35 mouse cellular contexts compared by ENCODE assay signal in genomic region chr2:112532812-112533496, GRCm38 (mm10). TPM values are rescaled to one million over a fixed set of nuclear protein-coding genes. Genes with fewer than 3 reads are reported as not detected.
DNase-seq lines count a peak whose midpoint lies in the region; ATAC-seq and TF ChIP-seq lines count a peak whose summit lies in the region.
"Had no signal": no experiment of that assay in that cellular context is flagged by ENCODE, and none has a peak within 500 bp of the region (broad histone marks: within the 10 kb centered on the region; RNA-seq: fewer than 3 reads in every experiment).

No protein-coding gene starts in this region.

- no peak for TF ChIP-seq CTCF in forebrain, postnatal 0 days (IDR thresholded peaks at IDR 0.05; ENCODE audit: low read depth)
- TF ChIP-seq CTCF in liver, adult 2 months (IDR thresholded peaks at IDR 0.05; ENCODE audit: low read depth, low read length) = no peak

- no peak for ATAC-seq in forebrain, postnatal 0 days
- ATAC-seq in forebrain, embryonic 13.5 days = no peak
- peak; percentile 71 for ATAC-seq in kidney, embryonic 15.5 days (replicated peaks; ENCODE audit: low FRiP score)
- ATAC-seq in liver, embryonic 12.5 days = no peak
- ATAC-seq in megakaryocyte-erythroid progenitor cell, adult 5-6 weeks (replicated peaks; ENCODE audit: low FRiP score, low TSS enrichment, poor library complexity, severe bottlenecking) = peak; percentile 53; the same call in 1 of the 2 replicates
- ATAC-seq: forebrain, embryonic 15.5 days; hindbrain, embryonic 16.5 days; intestine, embryonic 16.5 days; liver, postnatal 0 days; lung, postnatal 0 days; midbrain, embryonic 15.5 days; Patski had no signal

- no peak for DNase-seq in forebrain, postnatal 0 days
- DNase-seq in kidney, postnatal 36 days = no peak
- peak; percentile 6 for DNase-seq in liver, adult 2 months (ENCODE audit: extremely low read depth, low read depth, low spot score)
- DNase-seq: adrenal gland, postnatal 10 days; cerebellum, adult 8-10 months; cerebellum, postnatal 25 days; kidney, postnatal 25 days; layer of hippocampus, postnatal 36 days; left cerebral cortex, postnatal 4 days; liver, postnatal 0 days; right cerebral cortex, postnatal 25 days; thymus, adult 2 months; thymus, postnatal 4 days had no signal

- no peak for TF ChIP-seq POLR2A in liver, adult 2 months (IDR thresholded peaks at IDR 0.05; ENCODE audit: extremely low read depth, insufficient read depth, low read length)

- H3K27me3 ChIP-seq in forebrain, postnatal 0 days (ENCODE audit: insufficient read depth, low read length) = no peaks in the 10 kb centered on the region
- no peaks in the 10 kb centered on the region for H3K27me3 ChIP-seq in forebrain, embryonic 13.5 days
- H3K27me3 ChIP-seq in kidney, embryonic 15.5 days = no peaks in the 10 kb centered on the region
- no peaks in the 10 kb centered on the region for H3K27me3 ChIP-seq in liver, adult 2 months (ENCODE audit: control insufficient read depth, insufficient read depth, low read length)
- no peaks in the 10 kb centered on the region for H3K27me3 ChIP-seq in liver, embryonic 12.5 days (replicated peaks)
- H3K27me3 ChIP-seq: embryonic facial prominence, embryonic 12.5 days; forebrain, embryonic 15.5 days; heart, embryonic 15.5 days; midbrain, embryonic 15.5 days; neural tube, embryonic 15.5 days; Patski; stomach, embryonic 15.5 days had no signal

- 83% methylated on average over 10 of the region's 10 CpGs for WGBS in forebrain, postnatal 0 days
- WGBS in forebrain, embryonic 13.5 days = 82% methylated on average over 10 of the region's 10 CpGs
- 46% methylated on average over 10 of the region's 10 CpGs for WGBS in kidney, embryonic 15.5 days
- 75% methylated on average over 10 of the region's 10 CpGs for WGBS in liver, adult 2 months
- WGBS in liver, embryonic 12.5 days (ENCODE audit: insufficient replicate concordance) = 66% methylated on average over 10 of the region's 10 CpGs

- no peaks in the 10 kb centered on the region for H3K4me1 ChIP-seq in forebrain, postnatal 0 days (ENCODE audit: insufficient read depth)
- H3K4me1 ChIP-seq in forebrain, embryonic 13.5 days = peaks cover 9% of the 10 kb centered on the region; the same call in 1 of the 2 replicates
- peaks cover 13% of the 10 kb centered on the region; the same call in 1 of the 2 replicates for H3K4me1 ChIP-seq in kidney, embryonic 15.5 days
- H3K4me1 ChIP-seq in liver, adult 2 months (ENCODE audit: control insufficient read depth, insufficient read depth, low read length) = no peaks in the 10 kb centered on the region
- H3K4me1 ChIP-seq in liver, embryonic 12.5 days = peaks cover 17% of the 10 kb centered on the region
- H3K4me1 ChIP-seq: embryonic facial prominence, embryonic 12.5 days had no signal

- no peak overlapping the region for H3K9ac ChIP-seq in forebrain, postnatal 0 days
- H3K9ac ChIP-seq in forebrain, embryonic 13.5 days = no peak overlapping the region
- H3K9ac ChIP-seq in kidney, embryonic 15.5 days = no peak overlapping the region
- H3K9ac ChIP-seq in liver, adult 2 months (ENCODE audit: low read depth, low read length) = no peak overlapping the region
- H3K9ac ChIP-seq in liver, embryonic 12.5 days = no peak overlapping the region
- H3K9ac ChIP-seq: embryonic facial prominence, embryonic 12.5 days; forebrain, embryonic 15.5 days; heart, embryonic 15.5 days; liver, postnatal 0 days; midbrain, embryonic 15.5 days; neural tube, embryonic 15.5 days; stomach, embryonic 15.5 days had no signal

- 0 out of 2 replicates have a peak overlapping the region, but pooled peaks have one; percentile 15 for H3K4me2 ChIP-seq in forebrain, postnatal 0 days (ENCODE audit: low read depth)
- H3K4me2 ChIP-seq in forebrain, embryonic 13.5 days = no peak overlapping the region
- H3K4me2 ChIP-seq in kidney, embryonic 15.5 days = no peak overlapping the region
- H3K4me2 ChIP-seq in liver, embryonic 12.5 days = no peak overlapping the region
- H3K4me2 ChIP-seq: embryonic facial prominence, embryonic 12.5 days; forebrain, embryonic 15.5 days; heart, embryonic 15.5 days; liver, embryonic 11.5 days; midbrain, embryonic 15.5 days; neural tube, embryonic 15.5 days; stomach, embryonic 15.5 days had no signal

- H3K79me2 ChIP-seq in liver, adult 2 months (ENCODE audit: control insufficient read depth, insufficient read depth, low read length) = no peaks in the 10 kb centered on the region; the same call in 1 of the 2 replicates

- no peak overlapping the region for H3K27ac ChIP-seq in forebrain, postnatal 0 days (ENCODE audit: low read depth, low read length)
- no peak overlapping the region for H3K27ac ChIP-seq in forebrain, embryonic 13.5 days
- 0 out of 2 replicates have a peak overlapping the region, but pooled peaks have one; percentile 0 for H3K27ac ChIP-seq in kidney, embryonic 15.5 days
- no peak overlapping the region for H3K27ac ChIP-seq in liver, adult 2 months (replicated peaks; ENCODE audit: insufficient read depth, low read depth, low read length)
- H3K27ac ChIP-seq in liver, embryonic 12.5 days = no peak overlapping the region
- H3K27ac ChIP-seq: embryonic facial prominence, embryonic 12.5 days; forebrain, embryonic 15.5 days; heart, embryonic 10.5 days; heart, embryonic 15.5 days; macrophage; midbrain, embryonic 10.5 days; midbrain, embryonic 15.5 days; neural tube, embryonic 15.5 days; stomach, embryonic 15.5 days had no signal

- no peak overlapping the region for H3K4me3 ChIP-seq in forebrain, postnatal 0 days (ENCODE audit: low read depth, low read length)
- no peak overlapping the region for H3K4me3 ChIP-seq in forebrain, embryonic 13.5 days
- H3K4me3 ChIP-seq in kidney, embryonic 15.5 days (replicated peaks) = no peak overlapping the region
- H3K4me3 ChIP-seq in liver, adult 2 months (ENCODE audit: insufficient read depth, low read depth, low read length) = no peak overlapping the region
- H3K4me3 ChIP-seq in liver, embryonic 12.5 days = no peak overlapping the region
- H3K4me3 ChIP-seq: embryonic facial prominence, embryonic 12.5 days; forebrain, embryonic 15.5 days; heart, embryonic 10.5 days; heart, embryonic 15.5 days; midbrain, embryonic 10.5 days; midbrain, embryonic 15.5 days; neural tube, embryonic 15.5 days; stomach, embryonic 15.5 days had no signal

- H3K9me3 ChIP-seq in forebrain, postnatal 0 days (ENCODE audit: low read length) = no peaks in the 10 kb centered on the region
- no peaks in the 10 kb centered on the region for H3K9me3 ChIP-seq in forebrain, embryonic 13.5 days (replicated peaks)
- no peaks in the 10 kb centered on the region for H3K9me3 ChIP-seq in kidney, embryonic 15.5 days (replicated peaks)
- H3K9me3 ChIP-seq in liver, embryonic 12.5 days (replicated peaks) = no peaks in the 10 kb centered on the region
- H3K9me3 ChIP-seq: embryonic facial prominence, embryonic 12.5 days; forebrain, embryonic 15.5 days; G1E; heart, embryonic 10.5 days; heart, embryonic 15.5 days; midbrain, embryonic 10.5 days; midbrain, embryonic 15.5 days; neural tube, embryonic 15.5 days; stomach, embryonic 15.5 days had no signal

- no peaks in the 10 kb centered on the region for H3K36me3 ChIP-seq in forebrain, postnatal 0 days (ENCODE audit: insufficient read depth)
- no peaks in the 10 kb centered on the region for H3K36me3 ChIP-seq in forebrain, embryonic 13.5 days (ENCODE audit: poor library complexity, severe bottlenecking)
- H3K36me3 ChIP-seq in kidney, embryonic 15.5 days = no peaks in the 10 kb centered on the region
- H3K36me3 ChIP-seq in liver, adult 2 months (ENCODE audit: control insufficient read depth, insufficient read depth, low read length) = no peaks in the 10 kb centered on the region
- H3K36me3 ChIP-seq in liver, embryonic 12.5 days = peaks cover under 1% of the 10 kb centered on the region; the same call in 1 of the 2 replicates
- H3K36me3 ChIP-seq: embryonic facial prominence, embryonic 12.5 days; forebrain, embryonic 15.5 days; heart, embryonic 10.5 days; heart, embryonic 15.5 days; midbrain, embryonic 10.5 days; midbrain, embryonic 15.5 days; neural tube, embryonic 15.5 days; stomach, embryonic 15.5 days had no signal

RNA-seq across cellular contexts. Expression of gene Aven, which starts 40.2 kb away (rescaled TPM):
- total RNA-seq in forebrain, postnatal 0 days (2014; rRNA removed) = 4.3 and 4.6 TPM in 2 replicates
- polyA plus RNA-seq in forebrain, postnatal 0 days (2015; fragmentation: Nextera tagmentation; extraction: Ambion mirVana) = 1.9 and 3.2 TPM in 2 replicates
- polyA plus RNA-seq in forebrain, embryonic 13.5 days (2015; fragmentation: Nextera tagmentation; extraction: Ambion mirVana) = 3.1 and 4.4 TPM in 2 replicates
- polyA plus RNA-seq in kidney, embryonic 15.5 days (2015; fragmentation: Nextera tagmentation; extraction: Ambion mirVana) = 7.2 and 9.3 TPM in 2 replicates
- total RNA-seq in liver, adult 2 months (2014; rRNA removed) = 8.9 and 16.2 TPM in 2 replicates
- 4.5 and 4.6 TPM in 2 replicates for polyA plus RNA-seq in liver, adult 2 months (2012; rRNA removed)
- 14.2 TPM in 2 replicates for polyA plus RNA-seq in liver, embryonic 12.5 days (2016; fragmentation: Nextera tagmentation; extraction: Ambion mirVana)
- 11.9 and 27.4 TPM in 2 replicates for total RNA-seq in megakaryocyte-erythroid progenitor cell, adult 5-6 weeks (2014; fragmentation: Nextera tagmentation)
- 48.4 and 50.6 TPM in 2 replicates for total RNA-seq in megakaryocyte-erythroid progenitor cell, adult 5-6 weeks (2017)

RNA-seq across cellular contexts. Expression of gene Chrm5, which starts 52.4 kb away (rescaled TPM):
- total RNA-seq in forebrain, postnatal 0 days (2014; rRNA removed) = 3.8 and 4.7 TPM in 2 replicates
- polyA plus RNA-seq in forebrain, postnatal 0 days (2015; fragmentation: Nextera tagmentation; extraction: Ambion mirVana) = 1.2 and 2.7 TPM in 2 replicates
- 0.35 TPM in 1 of 2 replicates, not detected in the other for polyA plus RNA-seq in forebrain, embryonic 13.5 days (2015; fragmentation: Nextera tagmentation; extraction: Ambion mirVana)
- polyA plus RNA-seq in kidney, embryonic 15.5 days (2015; fragmentation: Nextera tagmentation; extraction: Ambion mirVana) = 0.17 and 0.22 TPM in 2 replicates
- total RNA-seq in liver, adult 2 months (2014; rRNA removed) = not detected in 2 replicates
- polyA plus RNA-seq in liver, adult 2 months (2012; rRNA removed) = not detected in 2 replicates
- polyA plus RNA-seq in liver, embryonic 12.5 days (2016; fragmentation: Nextera tagmentation; extraction: Ambion mirVana) = not detected in 2 replicates
- total RNA-seq in megakaryocyte-erythroid progenitor cell, adult 5-6 weeks (2014; fragmentation: Nextera tagmentation) = not detected in 2 replicates
- total RNA-seq in megakaryocyte-erythroid progenitor cell, adult 5-6 weeks (2017) = not detected in 2 replicates
- total RNA-seq: adrenal gland, postnatal 10 days; G1E; gastrocnemius, adult 8-10 months; heart, postnatal 25 days had no signal
- polyA plus RNA-seq: embryonic facial prominence, embryonic 12.5 days; G1E; gonadal fat pad, adult 2 months; heart, embryonic 10.5 days; heart, embryonic 15.5 days; intestine, embryonic 16.5 days; liver, embryonic 11.5 days; liver, postnatal 0 days; lung, postnatal 0 days; macrophage; midbrain, embryonic 10.5 days; Patski; stomach, embryonic 15.5 days; thymus, adult 2 months had no signal

Comparison
In these comparisons a context has a peak if more than half of its experiments do, and no peak if none do; other contexts are left out.
1. ATAC-seq: peak in kidney, embryonic 15.5 days (single experiment) and megakaryocyte-erythroid progenitor cell, adult 5-6 weeks (single experiment); none in forebrain, postnatal 0 days (single experiment), forebrain, embryonic 13.5 days (single experiment) and liver, embryonic 12.5 days (single experiment).